Mouse (Mus musculus): ENCODE results near the gene Bcl2l11.
"Not testable (repeated sequence)": the region's sequence is repeated elsewhere in the genome, so short reads cannot be mapped to it uniquely, and the experiment has no call there.

Gene Bcl2l11

GRCm38 (mm10) chr2:128125635-128126470 lies at the start of gene Bcl2l11:
Gene Bcl2l11, plus strand, starts transcription at chr2:128126038.
- DNase-seq (ENCODE audit: low spot score in 2 of 2), result peak; percentile 94 to 97

GRCm38 (mm10) chr2:128076936-128077335 lies 48.9 kb upstream of the Bcl2l11 start:
- no peak for DNase-seq (ENCODE audit: low spot score in 2 of 2)

GRCm38 (mm10) chr2:128078859-128079258 lies 47.0 kb upstream of the Bcl2l11 start:
- peak in 1 of 2 experiments; percentile 2 for DNase-seq (ENCODE audit: low spot score in 2 of 2)

- DNase-seq (ENCODE audit: low spot score in 2 of 2), result no peak
These were observed 46.5 kb upstream of the Bcl2l11 start for GRCm38 (mm10) chr2:128079316-128079715.

GRCm38 (mm10) chr2:128083844-128084243 lies 42.0 kb upstream of the Bcl2l11 start:
- no peak for DNase-seq (ENCODE audit: low spot score in 2 of 2)

- DNase-seq (ENCODE audit: low spot score in 2 of 2), result no peak
These were observed 41.2 kb upstream of the Bcl2l11 start for GRCm38 (mm10) chr2:128084607-128085006.

- DNase-seq (ENCODE audit: low spot score in 2 of 2), result no peak
These were observed 40.4 kb upstream of the Bcl2l11 start for GRCm38 (mm10) chr2:128085481-128085880.

GRCm38 (mm10) chr2:128086301-128086886 lies 39.4 kb upstream of the Bcl2l11 start:
- no peak for DNase-seq (ENCODE audit: low spot score in 2 of 2)

- no peak for DNase-seq (ENCODE audit: low spot score in 2 of 2)
These were observed 38.8 kb upstream of the Bcl2l11 start for GRCm38 (mm10) chr2:128086996-128087526.

GRCm38 (mm10) chr2:128087798-128088545 lies 37.9 kb upstream of the Bcl2l11 start:
- DNase-seq (ENCODE audit: low spot score in 2 of 2), result no peak

- no peak for DNase-seq (ENCODE audit: low spot score in 2 of 2)
These were observed 35.5 kb upstream of the Bcl2l11 start for GRCm38 (mm10) chr2:128090283-128090885.

GRCm38 (mm10) chr2:128091431-128092369 lies 34.1 kb upstream of the Bcl2l11 start:
- no peak for DNase-seq (ENCODE audit: low spot score in 2 of 2)

- no peak for DNase-seq (ENCODE audit: low spot score in 2 of 2)
These were observed 33.4 kb upstream of the Bcl2l11 start for GRCm38 (mm10) chr2:128092451-128092850.

GRCm38 (mm10) chr2:128094196-128094595 lies 31.6 kb upstream of the Bcl2l11 start:
- DNase-seq (ENCODE audit: low spot score in 2 of 2), result no peak

- no peak for DNase-seq (ENCODE audit: low spot score in 2 of 2)
These were observed 31.2 kb upstream of the Bcl2l11 start for GRCm38 (mm10) chr2:128094602-128095001.

GRCm38 (mm10) chr2:128095270-128095669 lies 30.6 kb upstream of the Bcl2l11 start:
- no peak for DNase-seq (ENCODE audit: low spot score in 2 of 2)

- no peak for DNase-seq (ENCODE audit: low spot score in 2 of 2)
These were observed 29.8 kb upstream of the Bcl2l11 start for GRCm38 (mm10) chr2:128096070-128096469.

GRCm38 (mm10) chr2:128098118-128098517 lies 27.7 kb upstream of the Bcl2l11 start:
- DNase-seq (ENCODE audit: low spot score in 2 of 2), result not testable (repeated sequence)

- DNase-seq (ENCODE audit: low spot score in 2 of 2), result no peak
These were observed 23.8 kb upstream of the Bcl2l11 start for GRCm38 (mm10) chr2:128102086-128102485.

GRCm38 (mm10) chr2:128104815-128105214 lies 21.0 kb upstream of the Bcl2l11 start:
- no peak for DNase-seq (ENCODE audit: low spot score in 2 of 2)

- DNase-seq (ENCODE audit: low spot score in 2 of 2), result no peak
These were observed 20.2 kb upstream of the Bcl2l11 start for GRCm38 (mm10) chr2:128105651-128106050.

Data from urinary bladder, postnatal 36 days (tissue).